Mouse (Mus musculus) embryo, embryonic 9.5 days (tissue): ENCODE measurements around the gene Runx3.

Experiments used
- DNase-seq: peaks from one replicate; pipeline ENCODE4 v3.0.0-alpha.2; 2017; ENCODE audit errors: extremely low spot score

The Runx3 gene

DNA sequence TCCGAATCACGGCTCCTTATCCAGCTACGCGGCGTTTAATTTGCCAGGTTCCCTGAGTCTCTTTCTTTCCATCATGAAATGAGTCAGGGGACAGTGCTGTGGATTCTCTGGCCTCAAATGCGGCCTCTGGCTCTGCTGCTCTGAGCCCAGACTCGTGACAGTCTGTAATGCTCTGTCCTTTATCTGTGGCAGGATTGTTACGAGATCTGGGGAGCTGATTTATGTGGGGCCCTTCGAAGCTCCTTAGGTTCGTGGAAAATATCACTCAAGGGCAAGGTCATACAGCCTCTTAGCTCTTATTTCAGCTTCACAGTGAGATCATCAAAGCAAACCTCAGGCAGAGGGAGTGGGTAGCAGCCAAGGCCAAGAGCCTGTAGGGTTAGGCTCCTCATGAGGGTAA, 6.2 kb upstream of the Runx3 start:
- no peak for DNase-seq

DNA sequence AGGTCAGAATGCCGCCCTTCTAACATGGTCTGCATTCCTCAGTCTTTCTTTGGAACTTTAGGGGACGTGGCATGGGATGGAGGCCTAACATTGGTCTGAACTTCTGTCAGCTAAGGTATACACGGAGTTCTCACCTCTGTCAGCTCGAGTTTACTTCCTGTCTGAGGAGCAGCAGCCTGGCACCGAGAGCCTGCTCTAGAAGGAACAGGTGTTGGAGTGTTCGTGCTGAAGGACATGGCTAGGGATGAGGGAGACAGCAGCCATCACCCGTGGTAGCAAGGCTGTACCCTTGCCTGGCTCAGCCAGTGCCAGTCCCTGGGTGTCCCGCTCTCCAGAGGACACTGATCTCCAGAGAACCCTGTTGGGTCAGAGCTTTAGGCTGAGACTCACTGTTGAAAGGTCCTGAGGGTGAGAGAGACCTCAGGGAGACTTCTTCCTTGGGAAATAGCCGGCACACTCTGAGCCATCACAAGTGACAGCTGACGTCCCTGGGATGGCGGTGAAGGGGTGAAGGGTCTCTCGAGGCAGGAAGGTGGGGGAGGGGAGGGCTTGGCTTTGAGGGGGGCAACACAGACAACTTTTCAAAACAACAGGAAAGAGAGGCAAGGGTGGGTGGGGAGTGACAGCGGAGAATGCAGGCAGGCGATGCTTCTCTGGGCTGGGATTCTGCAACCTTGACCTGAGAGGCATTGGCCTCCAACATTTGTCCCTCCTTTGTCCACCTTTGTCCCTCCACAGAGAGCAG, 4.9 kb upstream of the Runx3 start:
- no peak for DNase-seq

DNA sequence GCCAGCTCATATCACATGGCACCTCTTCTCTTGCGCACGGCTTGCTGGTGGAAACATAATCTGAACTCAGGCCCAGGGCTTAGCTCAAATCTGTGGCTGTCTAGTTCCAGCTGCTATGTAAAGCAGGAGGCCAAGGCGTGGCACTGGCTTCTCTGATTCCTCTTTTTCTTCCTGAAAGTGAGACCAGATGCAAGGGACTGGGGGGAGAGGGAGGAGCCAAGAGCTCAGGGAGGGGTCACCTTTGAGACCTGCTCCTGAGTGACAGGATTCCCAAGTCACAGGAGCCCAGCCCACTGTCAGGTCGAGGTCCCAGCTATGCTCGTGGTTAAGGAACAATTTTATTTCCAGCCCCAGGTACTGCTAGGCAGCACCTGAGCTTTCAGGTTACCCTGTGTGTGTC, 4.1 kb upstream of the Runx3 start:
- DNase-seq = no peak

DNA sequence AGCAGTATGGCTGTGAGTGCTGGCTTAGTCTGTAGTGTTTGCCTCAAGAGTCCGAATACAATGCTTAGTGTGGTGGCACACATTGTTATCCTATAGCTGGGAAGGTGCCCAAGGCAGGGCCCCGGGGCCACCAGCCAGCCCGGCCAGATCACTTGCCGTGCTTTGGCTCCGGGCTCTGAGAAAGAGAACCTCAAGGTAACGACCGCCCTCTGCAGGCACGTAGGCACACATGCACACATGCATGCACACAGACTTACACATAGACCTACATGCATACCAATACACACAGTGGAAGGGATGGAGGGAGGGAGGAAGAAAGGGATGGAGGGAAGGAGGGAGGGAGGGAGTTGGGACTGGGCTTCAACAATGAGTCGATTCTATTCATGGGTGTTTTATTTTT, 2.6 kb upstream of the Runx3 start:
- DNase-seq = no peak

DNA sequence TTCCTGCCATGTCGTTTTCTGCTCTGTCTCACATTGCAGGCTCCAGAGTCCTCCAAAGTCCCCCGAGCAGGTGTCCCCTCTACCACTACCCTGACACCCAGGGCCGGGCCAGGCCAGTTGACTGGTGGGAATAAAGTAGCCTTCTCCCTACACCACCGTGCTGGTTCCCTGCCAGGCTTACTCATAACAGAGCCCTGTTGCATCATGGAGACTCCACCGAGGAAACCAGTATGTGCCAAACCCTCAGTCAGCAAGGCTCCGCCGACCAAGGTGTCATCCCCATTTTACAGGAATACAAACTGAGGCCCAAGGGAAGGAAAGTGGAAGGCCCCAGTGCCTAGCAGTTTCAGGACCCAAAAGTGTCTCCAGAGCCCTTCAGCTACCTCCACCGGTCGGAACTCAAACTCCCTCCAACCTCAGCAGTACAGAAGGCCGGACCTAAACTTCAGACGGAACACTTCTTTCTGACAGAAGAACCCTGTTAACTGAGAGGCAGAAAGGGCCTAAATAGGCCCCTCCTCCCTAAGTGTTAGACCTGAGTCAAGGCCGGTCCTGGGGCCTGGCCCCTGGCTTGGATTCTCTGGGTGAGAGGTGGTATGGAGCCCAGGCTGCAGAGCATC, 1.5 kb upstream of the Runx3 start:
- DNase-seq = no peak

DNA sequence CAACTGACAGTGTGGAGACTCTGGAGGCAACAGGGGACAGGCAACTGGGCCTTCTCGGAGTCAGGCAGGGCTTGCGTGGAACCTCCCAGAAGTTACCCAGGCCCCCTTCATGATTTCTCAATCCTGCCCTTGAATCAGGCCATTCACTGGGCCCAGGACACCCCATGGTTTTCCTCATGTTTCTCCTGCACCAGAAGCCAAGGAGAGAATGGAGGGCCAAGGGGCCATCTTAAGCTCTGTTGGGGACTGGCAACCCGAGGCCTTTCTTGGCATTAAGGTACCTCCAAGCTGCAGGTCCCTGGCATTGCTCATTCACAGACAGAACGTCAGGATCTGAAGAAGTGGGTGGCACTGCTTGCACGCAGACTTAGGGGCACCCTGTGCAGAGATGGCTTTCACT, 3.3 kb downstream of the Runx3 start:
- no peak for DNase-seq

DNA sequence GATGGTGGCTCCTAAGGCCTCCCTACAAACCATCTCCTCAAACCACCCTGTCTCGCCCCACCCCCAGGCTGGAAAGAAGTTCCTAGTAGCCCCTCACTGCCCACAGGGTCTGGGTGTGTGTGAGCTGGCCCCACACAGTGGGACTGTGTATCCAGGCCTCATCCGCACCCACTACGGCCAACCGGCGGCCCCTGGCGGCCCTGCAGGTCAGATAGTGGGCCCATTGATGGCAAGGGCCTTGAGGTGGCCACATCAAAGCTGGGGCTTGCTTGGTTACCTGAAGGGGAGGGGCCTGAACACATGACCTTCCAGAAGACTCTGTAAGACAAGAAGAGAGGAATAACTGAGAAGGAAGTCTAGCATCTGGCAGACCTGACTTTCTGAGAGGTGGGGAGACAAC, 4.3 kb downstream of the Runx3 start:
- no peak for DNase-seq

DNA sequence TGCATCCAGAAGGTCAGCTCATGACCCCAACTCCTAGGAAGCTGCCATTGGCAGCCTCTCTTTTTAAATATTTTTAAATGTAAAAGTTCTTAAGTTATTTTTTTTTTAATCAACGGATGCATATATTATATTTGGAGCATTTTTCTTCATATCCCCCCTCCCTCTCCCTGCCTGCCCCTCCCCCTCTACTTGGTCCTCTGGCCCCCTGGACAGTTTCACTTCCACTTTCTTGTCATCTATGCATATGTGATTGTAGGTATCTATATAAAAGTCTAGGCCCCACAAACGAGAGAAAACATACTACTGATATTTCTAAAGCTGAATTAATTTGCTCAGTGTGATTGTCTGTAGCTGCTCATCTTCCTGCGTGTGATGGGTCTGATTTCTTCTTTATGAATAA, 4.7 kb downstream of the Runx3 start:
- DNase-seq = no peak

DNA sequence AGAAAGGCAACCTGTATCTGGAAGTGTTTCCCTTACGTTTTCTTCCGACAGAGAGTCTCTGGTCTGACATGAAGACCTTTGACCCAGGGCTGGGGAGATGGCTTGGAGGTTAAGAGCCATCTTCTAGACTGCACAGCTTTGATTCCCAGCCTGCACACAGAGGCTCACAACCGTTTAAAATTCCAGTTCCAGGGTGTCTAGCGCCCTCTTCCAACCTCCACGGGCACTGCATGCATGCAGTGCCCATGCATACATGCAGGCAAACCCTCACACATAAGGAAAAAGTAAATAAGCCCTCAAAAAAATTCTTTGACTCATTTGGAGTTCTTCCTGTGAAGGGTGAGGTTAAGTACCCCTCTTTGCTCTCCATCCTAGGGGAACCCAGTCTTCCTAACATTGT, 5.9 kb downstream of the Runx3 start:
- no peak for DNase-seq

DNA sequence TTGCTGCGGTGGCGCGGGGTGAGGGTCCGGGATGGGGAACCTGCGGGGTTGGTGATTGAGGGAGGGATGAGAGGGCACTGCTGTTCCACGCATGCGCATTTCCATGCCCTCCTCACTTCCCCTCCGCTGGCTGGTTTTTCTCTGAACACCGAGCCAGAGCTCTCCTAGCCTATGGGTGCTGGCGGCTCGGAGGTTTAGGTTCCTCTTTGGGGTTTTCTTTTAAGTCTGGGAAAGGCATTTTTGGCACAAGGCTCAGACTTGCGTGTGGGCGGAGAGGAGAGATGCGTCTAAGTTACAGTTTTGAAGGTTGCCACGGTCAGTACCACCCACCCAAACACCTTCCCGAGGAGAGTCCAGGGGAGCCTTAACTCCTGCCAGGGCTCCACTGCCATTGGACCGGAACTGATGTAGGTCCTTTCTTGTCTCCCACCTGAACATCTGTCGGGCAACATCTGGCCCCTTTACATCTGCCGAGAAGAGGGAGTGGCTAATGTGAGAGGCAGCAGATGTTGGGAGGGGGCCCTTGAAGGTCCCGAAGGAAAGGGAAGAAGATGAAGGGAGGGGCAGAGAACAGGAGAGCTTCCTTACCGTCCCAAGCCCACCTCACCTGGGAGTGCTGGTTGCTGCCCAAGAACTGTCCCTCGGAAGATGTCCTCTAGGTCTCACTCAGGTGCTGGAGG, 8.5 kb downstream of the Runx3 start:
- peak; percentile 65 for DNase-seq

DNA sequence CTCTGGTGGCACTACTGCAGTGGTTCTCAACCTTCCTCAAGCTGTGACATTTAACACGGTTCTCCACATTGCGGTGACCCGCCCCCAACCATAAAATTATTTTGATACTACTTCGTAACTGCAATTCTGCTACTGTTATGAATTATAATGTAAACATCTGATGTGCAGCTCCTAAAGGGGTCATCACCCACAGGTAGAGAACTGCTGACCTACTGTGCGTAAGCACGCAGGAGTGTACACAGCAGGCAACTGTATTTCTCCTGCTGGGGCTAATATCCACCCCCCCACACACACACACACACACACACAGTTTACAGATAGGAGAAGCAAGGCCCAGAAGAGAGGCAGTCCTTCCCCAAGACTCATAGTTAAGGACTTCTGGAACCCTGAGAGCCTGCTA, 9.7 kb downstream of the Runx3 start:
- DNase-seq = no peak

DNA sequence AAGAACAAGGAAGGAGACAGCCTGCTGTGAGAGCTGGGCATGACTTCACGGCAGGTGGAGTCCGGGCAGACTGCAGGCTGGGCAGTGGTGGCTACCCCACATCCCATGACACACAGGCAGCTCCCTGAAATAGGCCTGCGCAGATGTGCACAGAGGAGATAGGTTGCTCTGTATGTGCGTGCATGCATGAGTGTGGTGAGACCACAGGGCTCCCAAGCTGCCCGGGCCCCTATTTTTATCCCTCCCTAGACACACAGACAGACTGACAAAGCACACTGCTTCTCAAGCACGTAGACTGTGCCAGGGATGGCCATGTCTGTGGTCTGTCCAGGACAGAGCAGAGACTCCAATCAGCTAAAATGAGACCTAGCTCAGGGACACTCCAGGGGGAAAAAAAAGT, 10.7 kb downstream of the Runx3 start:
- DNase-seq = no peak

DNA sequence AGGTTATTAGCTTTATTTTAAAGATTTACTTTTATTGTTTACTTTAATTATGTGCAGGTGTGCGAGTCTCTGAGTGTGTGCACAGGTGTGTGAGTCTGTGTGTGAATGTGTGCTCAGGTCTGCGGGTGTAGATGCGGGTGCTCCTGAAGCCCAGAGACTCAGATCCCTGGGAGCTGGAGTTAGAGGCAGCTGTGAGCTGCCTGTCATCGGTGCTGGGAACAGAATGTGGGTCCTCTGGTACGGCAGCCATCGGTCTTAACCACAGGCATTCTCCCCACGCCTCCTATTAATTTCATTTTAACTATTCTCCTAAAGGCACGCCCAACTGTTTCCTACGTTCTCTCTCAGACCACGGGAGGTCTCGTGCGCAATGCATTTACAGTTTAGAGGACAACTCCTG, 12.3 kb downstream of the Runx3 start:
- DNase-seq = no peak

DNA sequence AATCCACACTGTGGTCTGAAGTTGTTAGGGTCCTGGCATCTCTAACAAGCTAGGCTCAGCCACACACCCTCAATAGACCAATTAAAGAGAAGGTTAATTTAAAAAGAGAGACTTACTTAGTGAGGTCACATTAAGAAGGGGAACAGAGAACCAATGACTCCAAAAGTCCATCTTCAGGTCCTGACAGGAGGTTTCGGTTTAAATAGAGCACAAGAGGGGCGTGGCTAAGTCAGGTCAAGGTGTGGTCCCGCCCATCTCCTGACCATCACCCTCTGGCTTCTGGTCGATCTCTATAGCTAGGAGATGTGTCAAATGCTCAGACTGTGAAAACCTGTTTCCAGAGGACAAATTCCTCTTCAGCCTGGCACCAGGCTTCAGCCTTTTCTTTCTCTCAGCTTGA, 13.3 kb downstream of the Runx3 start:
- no peak for DNase-seq

DNA sequence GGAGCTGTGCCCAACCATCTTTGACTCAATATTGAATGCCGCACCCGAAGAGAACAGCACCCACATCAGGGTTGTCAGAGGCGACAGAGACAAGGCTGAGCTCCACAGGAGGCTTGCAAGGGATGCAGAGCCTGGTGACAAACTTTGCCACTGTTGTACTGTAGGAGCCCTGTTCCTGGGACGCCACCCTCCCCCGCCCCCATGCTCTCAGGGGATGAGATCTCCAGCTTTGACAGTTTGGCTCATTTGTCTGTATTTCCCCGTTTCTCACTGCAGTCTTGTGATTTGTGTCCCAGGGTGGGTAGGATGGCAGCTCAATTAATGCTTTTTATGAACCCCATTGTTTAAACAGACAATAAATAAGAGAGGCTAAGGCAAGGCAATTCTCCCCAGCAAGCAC, 14.9 kb downstream of the Runx3 start:
- no peak for DNase-seq

DNA sequence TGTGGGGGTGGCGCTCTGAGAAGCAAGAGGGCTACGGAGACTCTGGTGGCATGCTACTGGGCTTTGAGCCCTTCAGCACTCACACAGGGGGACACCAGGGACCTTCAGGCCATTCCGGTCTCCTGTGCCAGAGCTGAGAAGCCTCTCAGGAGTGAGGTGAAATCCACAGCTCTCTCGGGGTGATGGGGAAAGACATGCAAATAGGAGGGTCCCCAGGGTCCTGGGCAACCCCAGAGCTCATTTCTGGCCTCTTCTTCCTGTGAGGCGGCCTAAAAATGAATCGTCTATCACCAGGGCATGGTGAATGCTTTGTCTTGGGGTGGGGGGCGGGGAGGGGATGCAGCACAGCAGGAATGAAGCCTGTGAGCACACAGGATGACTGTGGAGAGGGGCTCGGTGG, 15.8 kb downstream of the Runx3 start:
- DNase-seq = no peak

DNA sequence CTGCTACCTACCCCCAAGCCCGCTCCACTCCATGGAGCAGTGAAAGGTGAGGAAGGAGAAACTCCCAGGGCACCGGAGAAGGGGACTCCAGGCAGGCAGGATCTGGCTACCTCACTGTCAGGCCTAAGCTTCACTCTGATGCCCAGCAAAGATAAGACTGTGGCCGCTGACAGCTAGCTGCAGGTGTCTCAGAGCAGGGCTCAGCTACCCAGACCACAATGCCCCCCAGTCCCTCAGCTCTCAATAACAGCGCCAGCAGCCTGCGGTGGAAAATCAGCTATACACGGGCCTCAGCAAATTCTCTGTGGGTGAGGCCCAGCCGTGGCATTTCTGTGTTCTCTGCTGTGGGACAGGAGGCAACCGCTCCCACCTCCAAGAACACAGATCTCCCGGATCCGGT, 16.2 kb downstream of the Runx3 start:
- no peak for DNase-seq

DNA sequence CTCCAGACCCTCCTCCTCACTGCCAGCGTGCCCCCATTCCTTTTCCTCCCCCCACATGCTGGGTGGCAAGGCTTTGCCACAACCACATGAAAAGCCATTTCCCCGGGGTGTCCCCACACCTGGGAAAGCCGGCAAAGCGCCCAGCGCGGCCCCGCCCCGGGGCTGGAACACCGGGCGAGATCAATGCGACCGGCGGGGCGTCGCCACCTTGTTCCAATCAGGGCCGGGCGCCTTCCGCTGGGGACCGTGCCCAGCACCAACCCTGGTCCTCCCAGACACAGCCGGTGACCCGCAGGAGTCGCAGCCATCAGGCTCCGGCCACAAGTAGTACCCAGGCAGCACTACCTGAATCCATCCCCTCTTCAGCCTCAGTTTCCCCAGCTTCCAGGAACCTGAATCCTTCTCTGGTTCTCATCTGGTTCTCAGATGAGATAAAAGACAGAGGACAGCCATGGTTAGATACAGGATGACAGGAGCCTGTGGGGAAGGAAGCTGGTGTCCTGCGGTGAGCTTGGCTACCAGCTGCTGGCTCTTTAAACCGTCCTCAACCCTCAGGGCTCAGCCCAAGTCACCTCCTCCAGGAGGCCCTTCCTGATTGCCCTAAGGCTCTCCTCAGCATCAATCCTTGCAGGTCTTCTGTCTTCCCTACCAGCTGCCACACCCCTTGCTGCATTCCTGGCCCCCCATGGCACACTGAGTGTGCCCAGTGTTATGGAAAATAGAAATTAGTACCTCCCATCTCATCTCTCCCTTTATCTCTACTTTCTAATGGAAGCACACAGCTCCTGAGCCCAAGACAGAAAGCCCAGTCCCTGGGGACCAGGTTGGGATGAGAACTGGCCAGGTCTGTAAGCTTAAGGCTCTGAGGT, 20.4 kb downstream of the Runx3 start:
- DNase-seq = no peak

DNA sequence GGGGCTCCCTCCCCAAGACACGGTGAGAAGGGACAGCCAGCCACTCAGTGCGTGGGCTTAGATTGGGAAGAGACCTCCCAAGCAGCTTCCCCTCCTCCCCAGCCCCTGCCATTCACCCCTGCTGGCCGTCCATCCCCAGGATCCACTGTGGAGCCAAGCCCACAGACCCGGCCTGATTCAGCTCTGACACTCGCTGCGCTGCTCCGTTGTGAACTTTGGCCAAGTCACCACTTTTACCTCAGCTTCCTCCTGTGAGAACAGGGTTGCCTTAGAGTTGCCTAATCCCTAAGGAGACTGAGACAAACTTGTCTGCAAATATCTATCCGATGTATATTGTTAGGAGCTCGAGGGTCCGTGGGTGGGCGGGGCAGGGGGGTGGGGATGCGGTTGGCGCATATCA, 21.3 kb downstream of the Runx3 start:
- no peak for DNase-seq

DNA sequence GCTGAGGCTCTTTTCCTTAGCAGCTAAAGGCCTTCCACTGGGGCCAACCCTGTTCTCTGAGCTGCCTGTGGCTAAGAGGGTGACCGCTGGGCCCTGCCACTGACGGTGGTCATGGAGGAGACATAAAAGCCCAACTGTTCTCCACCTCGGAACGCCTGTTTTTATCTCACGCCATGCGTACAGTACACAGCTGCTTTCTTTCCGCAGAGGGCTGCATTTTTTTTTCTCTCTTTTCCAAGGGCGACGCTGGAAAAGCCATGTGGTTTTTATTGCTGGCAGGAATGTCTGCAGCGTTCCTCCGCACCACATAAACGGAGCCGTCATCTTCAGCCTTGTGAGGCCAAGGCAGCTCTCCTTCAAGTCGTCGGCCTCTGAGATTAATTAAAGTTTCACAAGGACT, 26.3 kb downstream of the Runx3 start:
- DNase-seq = no peak

DNA sequence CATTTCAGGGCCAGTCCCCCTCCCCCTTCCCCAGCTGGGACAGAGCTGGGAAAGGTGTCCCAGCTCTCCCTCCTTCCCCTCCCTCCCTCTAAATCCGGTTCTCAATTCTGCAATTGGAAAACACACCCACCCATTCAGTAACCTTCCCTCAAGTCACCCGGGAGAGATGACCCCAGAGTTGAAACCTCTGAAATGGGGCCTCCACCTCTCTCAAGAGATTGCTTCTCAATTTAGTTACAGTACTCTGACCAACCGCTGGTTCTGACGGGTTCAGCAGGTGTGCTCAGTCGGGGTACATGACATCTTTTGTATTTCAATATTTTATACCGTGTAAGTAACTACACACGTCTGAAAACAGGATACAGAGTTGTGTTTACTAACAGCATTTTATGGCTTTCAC, 28.2 kb downstream of the Runx3 start:
- DNase-seq = no peak

DNA sequence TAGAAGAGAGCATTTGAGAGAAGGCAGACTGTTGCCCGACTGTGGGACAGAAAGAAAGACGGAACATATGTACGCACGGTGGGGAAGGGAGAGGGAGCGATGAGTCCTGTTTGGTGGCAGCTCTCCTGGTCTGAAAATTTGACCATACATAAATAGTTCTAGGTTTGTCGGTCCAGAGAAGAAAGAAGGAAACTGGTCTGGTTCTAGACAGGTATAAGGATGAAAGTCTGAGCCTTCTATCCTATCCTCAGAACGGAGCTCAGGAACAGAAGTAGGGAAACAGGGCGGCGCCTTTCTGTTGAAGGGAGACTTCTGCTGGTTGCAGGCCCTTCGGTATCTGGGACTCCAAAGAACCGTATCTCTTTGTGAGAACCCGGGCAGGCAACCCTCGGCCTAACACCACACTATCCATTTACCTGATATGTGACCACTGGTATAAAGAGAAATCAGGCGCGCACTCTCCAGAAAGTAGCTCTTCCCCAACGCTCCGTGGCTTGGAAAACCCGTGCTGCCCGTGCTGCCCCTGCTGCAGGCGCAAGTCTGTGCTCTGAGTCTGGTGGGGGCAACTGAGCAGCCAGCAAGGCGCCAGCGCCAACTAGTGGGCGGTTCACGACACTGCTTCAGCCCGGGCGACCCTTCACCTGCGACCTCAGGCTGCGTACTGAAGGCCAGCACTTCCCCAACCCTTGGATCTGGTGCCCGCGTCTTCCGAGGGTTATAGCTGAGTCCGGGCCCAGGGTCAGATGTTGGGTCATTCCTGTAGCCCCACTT, 29.8 kb downstream of the Runx3 start:
- peak; percentile 86 for DNase-seq
